Mouse (Mus musculus) central nervous system, embryonic 14 days (tissue): ENCODE data around the gene Hspa12b. TPM values are rescaled to one million over a fixed set of nuclear protein-coding genes. Genes with fewer than 3 reads are reported as not detected.

Source experiments
- polyA plus RNA-seq: library from polyadenylated mRNA; depleted of rRNA; stranded (reverse); fragments of >200 nt; gene quantifications from 2 replicates; pipeline ENCODE4 v1.2.3, GENCODE M21; 2012; rRNA removed

Gene Hspa12b
- polyA plus RNA-seq: 9.1 and 15.7 TPM in 2 replicates

GRCm38 (mm10) chr2:131127161-131127730, at the start of gene Hspa12b:
Gene Hspa12b, plus strand, starts transcription at chr2:131127280.

GRCm38 (mm10) chr2:131086667-131087390, 40.3 kb upstream of the Hspa12b start, which contains the start of gene Siglec1:
Gene Siglec1, minus strand, starts transcription at chr2:131086765.

GRCm38 (mm10) chr2:131132930-131133547, 6.0 kb downstream of the Hspa12b start, which contains the start of gene Gm11037:
Gene Gm11037, plus strand, starts transcription at chr2:131133497.

GRCm38 (mm10) chr2:131159938-131160581, 33.0 kb downstream of the Hspa12b start, which contains the start of gene 1700037H04Rik:
Gene 1700037H04Rik, minus strand, starts transcription at chr2:131160081.

GRCm38 (mm10) chr2:131179990-131180587, 53.0 kb downstream of the Hspa12b start, which contains the start of gene Cenpb:
Gene Cenpb, minus strand, starts transcription at chr2:131180067.

GRCm38 (mm10) chr2:131186771-131187601, 59.9 kb downstream of the Hspa12b start, which contains the start of the genes Cdc25b and Spef1:
Gene Cdc25b, plus strand, starts transcription at chr2:131186949.
Gene Spef1, minus strand, starts transcription at chr2:131187282.

Other genes starting within 250 kb of the Hspa12b start
- 67.6 and 71.0 TPM in 2 replicates for gene 4930402H24Rik, start 220.9 kb upstream of the Hspa12b start, polyA plus RNA-seq
- gene Atrn, start 220.8 kb upstream of the Hspa12b start, polyA plus RNA-seq: 25.7 and 26.7 TPM in 2 replicates
- gene Gfra4, start 84.2 kb upstream of the Hspa12b start, polyA plus RNA-seq: 39.2 and 43.6 TPM in 2 replicates
- gene Adam33, start 63.5 kb upstream of the Hspa12b start, polyA plus RNA-seq: 5.6 and 16.2 TPM in 2 replicates
- gene Siglec1, start 40.5 kb upstream of the Hspa12b start, polyA plus RNA-seq: 0.53 and 0.72 TPM in 2 replicates
- gene Gm11037, start 6.2 kb downstream of the Hspa12b start, polyA plus RNA-seq: not detected in 2 replicates
- gene 1700037H04Rik, start 32.8 kb downstream of the Hspa12b start, polyA plus RNA-seq: 100 and 105 TPM in 2 replicates
- 60.7 and 70.3 TPM in 2 replicates for gene Cenpb, start 52.8 kb downstream of the Hspa12b start, polyA plus RNA-seq
- 51.6 and 52.7 TPM in 2 replicates for gene Cdc25b, start 59.7 kb downstream of the Hspa12b start, polyA plus RNA-seq
- gene Spef1, start 60.0 kb downstream of the Hspa12b start, polyA plus RNA-seq: 29.3 and 35.6 TPM in 2 replicates
- 32.8 and 34.3 TPM in 2 replicates for gene Ap5s1, start 79.8 kb downstream of the Hspa12b start, polyA plus RNA-seq
- 10.2 and 11.9 TPM in 2 replicates for gene Mavs, start 106.8 kb downstream of the Hspa12b start, polyA plus RNA-seq
- 37.8 and 42.2 TPM in 2 replicates for gene Pank2, start 135.2 kb downstream of the Hspa12b start, polyA plus RNA-seq
- gene Rnf24, start 225.6 kb downstream of the Hspa12b start, polyA plus RNA-seq: 27.7 and 30.0 TPM in 2 replicates